Mouse (Mus musculus): ENCODE results near the gene Cstf1.

- TF ChIP-seq CTCF (IDR thresholded peaks at IDR 0.05; ENCODE audit: control insufficient read depth, insufficient read depth, low read length) (no peak), POLR2A (IDR thresholded peaks at IDR 0.05; ENCODE audit: borderline replicate concordance, control insufficient read depth, low read depth, low read length) (no peak)
These were observed 24.2 kb downstream of the Cstf1 start for GRCm38 (mm10) chr2:172394671-172395070.

Data from bone marrow, adult 2 months (tissue).